Mouse (Mus musculus) splenic B cell, adult 2 months (primary cell): ENCODE measurements around the gene Dnah8.

ENCODE experiments used
- DNase-seq: peaks from one replicate; pipeline ENCODE4 v3.0.0-alpha.2; 2011; ENCODE audit warnings: low read depth, low spot score
- H3K27me3 ChIP-seq: 2 replicates; pipeline ENCODE4 v1.6.1; 2012; ENCODE audit warnings: mild to moderate bottlenecking, low read length, moderate library complexity, mixed read lengths; ENCODE audit not compliant: control insufficient read depth, poor library complexity, insufficient read depth, severe bottlenecking
- H3K36me3 ChIP-seq: 2 replicates; pipeline ENCODE4 v1.6.1; 2012; ENCODE audit warnings: mild to moderate bottlenecking, low read length, moderate library complexity, mixed read lengths; ENCODE audit not compliant: control insufficient read depth, poor library complexity, insufficient read depth, severe bottlenecking

The Dnah8 gene

GRCm38 (mm10) chr17:30824473-30824872, 200.3 kb downstream of the Dnah8 start:
- no peak for DNase-seq
- Histone ChIP-seq H3K36me3 (no peaks in the 10 kb centered on the region), H3K27me3 (no peaks in the 10 kb centered on the region)

GRCm38 (mm10) chr17:30825731-30826304, 201.7 kb downstream of the Dnah8 start:
- Histone ChIP-seq H3K27me3 (no peaks in the 10 kb centered on the region), H3K36me3 (no peaks in the 10 kb centered on the region)
- no peak for DNase-seq

- Histone ChIP-seq H3K36me3 (no peaks in the 10 kb centered on the region), H3K27me3 (no peaks in the 10 kb centered on the region)
- DNase-seq, result no peak
Measured at GRCm38 (mm10) chr17:30831170-30831569, 207.0 kb downstream of the Dnah8 start.

- no peak for DNase-seq
- H3K27me3 ChIP-seq, result no peaks in the 10 kb centered on the region
- no peaks in the 10 kb centered on the region for H3K36me3 ChIP-seq
Measured at GRCm38 (mm10) chr17:30835419-30835818, 211.3 kb downstream of the Dnah8 start.

- Histone ChIP-seq H3K36me3 (no peaks in the 10 kb centered on the region), H3K27me3 (no peaks in the 10 kb centered on the region)
- no peak for DNase-seq
Measured at GRCm38 (mm10) chr17:30837031-30837430, 212.9 kb downstream of the Dnah8 start.

- no peaks in the 10 kb centered on the region for H3K36me3 ChIP-seq
- H3K27me3 ChIP-seq, result no peaks in the 10 kb centered on the region
- DNase-seq, result no peak
Measured at GRCm38 (mm10) chr17:30840046-30840445, 215.9 kb downstream of the Dnah8 start.

GRCm38 (mm10) chr17:30842312-30842711, 218.2 kb downstream of the Dnah8 start:
- no peak for DNase-seq
- Histone ChIP-seq H3K27me3 (no peaks in the 10 kb centered on the region), H3K36me3 (no peaks in the 10 kb centered on the region)

GRCm38 (mm10) chr17:30844321-30844791, 220.2 kb downstream of the Dnah8 start:
- H3K36me3 ChIP-seq, result no peaks in the 10 kb centered on the region
- no peaks in the 10 kb centered on the region for H3K27me3 ChIP-seq
- DNase-seq, result peak; percentile 7

- DNase-seq, result no peak
Measured at GRCm38 (mm10) chr17:30847498-30847897, 223.3 kb downstream of the Dnah8 start.

GRCm38 (mm10) chr17:30848086-30848485, 223.9 kb downstream of the Dnah8 start:
- DNase-seq, result no peak
- H3K36me3 ChIP-seq, result no peaks in the 10 kb centered on the region
- no peaks in the 10 kb centered on the region for H3K27me3 ChIP-seq

More at GRCm38 (mm10) chr17:30847498-30847897, 223.3 kb downstream of the Dnah8 start:
- Histone ChIP-seq H3K27me3 (no peaks in the 10 kb centered on the region), H3K36me3 (no peaks in the 10 kb centered on the region)

GRCm38 (mm10) chr17:30848804-30849203, 224.7 kb downstream of the Dnah8 start:
- no peaks in the 10 kb centered on the region for H3K36me3 ChIP-seq
- no peak for DNase-seq
- H3K27me3 ChIP-seq, result no peaks in the 10 kb centered on the region

GRCm38 (mm10) chr17:30849813-30850212, 225.7 kb downstream of the Dnah8 start:
- DNase-seq, result no peak
- Histone ChIP-seq H3K27me3 (no peaks in the 10 kb centered on the region), H3K36me3 (no peaks in the 10 kb centered on the region)

- Histone ChIP-seq H3K27me3 (no peaks in the 10 kb centered on the region), H3K36me3 (no peaks in the 10 kb centered on the region)
- no peak for DNase-seq
Measured at GRCm38 (mm10) chr17:30852345-30852744, 228.2 kb downstream of the Dnah8 start.

GRCm38 (mm10) chr17:30857347-30857746, 233.2 kb downstream of the Dnah8 start:
- DNase-seq, result no peak
- Histone ChIP-seq H3K27me3 (no peaks in the 10 kb centered on the region), H3K36me3 (no peaks in the 10 kb centered on the region)

GRCm38 (mm10) chr17:30858586-30859259, 234.6 kb downstream of the Dnah8 start:
- H3K36me3 ChIP-seq, result no peaks in the 10 kb centered on the region
- no peak for DNase-seq

More at GRCm38 (mm10) chr17:30858586-30859259, 234.6 kb downstream of the Dnah8 start:
- no peaks in the 10 kb centered on the region for H3K27me3 ChIP-seq
